Mouse (Mus musculus): ENCODE results near the gene Spata3.

DNA sequence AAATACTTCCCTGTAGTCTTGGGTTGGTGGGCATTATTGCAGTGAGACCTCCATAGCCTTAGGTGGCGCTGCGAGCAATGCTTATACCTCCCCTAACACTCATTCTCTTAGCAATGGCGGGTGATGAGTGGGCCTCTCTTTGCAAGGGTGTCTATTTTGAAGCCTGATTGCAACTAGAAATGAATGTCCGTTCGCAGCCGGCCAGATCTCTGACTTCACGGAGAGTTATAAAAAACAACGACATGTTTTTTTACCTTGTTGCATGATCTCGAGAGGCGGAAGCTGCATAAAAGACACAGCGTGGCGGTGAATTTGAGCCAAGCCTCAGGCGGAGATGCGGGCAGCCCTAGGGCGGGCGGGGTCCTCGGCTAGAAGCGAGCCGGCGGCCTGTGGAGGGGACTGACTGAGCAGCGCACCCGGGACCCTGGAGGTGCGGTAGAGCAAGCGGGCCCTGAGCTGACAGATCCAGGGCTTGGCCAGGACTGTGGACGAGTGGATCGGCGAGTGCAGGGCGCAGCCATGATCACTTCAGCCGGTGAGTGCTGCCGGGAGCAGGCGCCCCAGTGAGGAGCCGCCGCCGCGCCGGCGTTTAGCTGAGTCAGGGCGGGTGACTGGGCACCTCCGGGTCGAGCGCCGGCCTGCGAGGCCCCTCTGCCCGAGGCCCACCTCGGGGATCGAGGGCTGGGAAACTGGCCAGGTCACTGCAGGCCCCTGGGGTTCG, 47.8 kb downstream of the Spata3 start, which contains the start of gene Psmd1:
- TF ChIP-seq CTCF (conservative IDR thresholded peaks at IDR 0.05; ENCODE audit: low read length) (peak; percentile 81), NANOG (IDR thresholded peaks at IDR 0.05; ENCODE audit: borderline replicate concordance, low read length) (no peak)

Measured in E14TG2a.4 (cell line).